Comparison of ENCODE assay signal across 8 mouse cellular contexts in genomic region chr2:76647441-76647869, GRCm38 (mm10). TPM values are rescaled to one million over a fixed set of nuclear protein-coding genes. Genes with fewer than 3 reads are reported as not detected.
DNase-seq lines count a peak whose midpoint lies in the region; ATAC-seq and TF ChIP-seq lines count a peak whose summit lies in the region.

No protein-coding gene starts in this region.

- no peak for DNase-seq in heart, postnatal 10 days
- DNase-seq in limb, embryonic 10.5 days (ENCODE audit: low spot score) = peak; percentile 76
- peak; percentile 65 for DNase-seq in midbrain, postnatal 0 days (ENCODE audit: low spot score)
- no peak for DNase-seq in gastrocnemius, postnatal 10 days
- DNase-seq in adrenal gland, postnatal 14 days = no peak

- H3K36me3 ChIP-seq in heart, embryonic 16.5 days (ENCODE audit: control insufficient read depth, insufficient read depth) = no peaks in the 10 kb centered on the region
- no peaks in the 10 kb centered on the region for H3K36me3 ChIP-seq in E14TG2a.4 (ENCODE audit: insufficient read depth, low read length)
- peaks cover 17% of the 10 kb centered on the region for H3K36me3 ChIP-seq in embryonic facial prominence, embryonic 13.5 days
- peaks cover 29% of the 10 kb centered on the region for H3K36me3 ChIP-seq in limb, embryonic 10.5 days
- no peaks in the 10 kb centered on the region for H3K36me3 ChIP-seq in midbrain, postnatal 0 days (ENCODE audit: insufficient read depth, low read length)

- peaks cover 12% of the 10 kb centered on the region for H3K4me1 ChIP-seq in heart, embryonic 16.5 days (ENCODE audit: control insufficient read depth, insufficient read depth, low read length)
- H3K4me1 ChIP-seq in E14TG2a.4 (replicated peaks; ENCODE audit: low read depth, low read length) = peaks cover 12% of the 10 kb centered on the region
- H3K4me1 ChIP-seq in embryonic facial prominence, embryonic 13.5 days = peaks cover 15% of the 10 kb centered on the region
- peaks cover 18% of the 10 kb centered on the region for H3K4me1 ChIP-seq in limb, embryonic 10.5 days
- no peaks in the 10 kb centered on the region for H3K4me1 ChIP-seq in midbrain, postnatal 0 days (ENCODE audit: insufficient read depth, low read length)

- peak overlapping the region; percentile 84 for H3K9ac ChIP-seq in heart, embryonic 16.5 days (ENCODE audit: low read length)
- peak overlapping the region; percentile 93 for H3K9ac ChIP-seq in embryonic facial prominence, embryonic 13.5 days
- peak overlapping the region; percentile 85 for H3K9ac ChIP-seq in midbrain, postnatal 0 days (replicated peaks; ENCODE audit: low read length, poor library complexity, severe bottlenecking)

- under 1% methylated on average over 27 of the region's 32 CpGs for WGBS in heart, embryonic 16.5 days
- under 1% methylated on average over 32 of the region's 32 CpGs for WGBS in embryonic facial prominence, embryonic 13.5 days
- under 1% methylated on average over 30 of the region's 32 CpGs for WGBS in limb, embryonic 10.5 days
- WGBS in midbrain, postnatal 0 days = under 1% methylated on average over 32 of the region's 32 CpGs

- ATAC-seq in heart, embryonic 16.5 days (replicated peaks; ENCODE audit: extremely low read depth, insufficient read depth, low FRiP score) = peak; percentile 23
- peak; percentile 50 for ATAC-seq in embryonic facial prominence, embryonic 13.5 days (ENCODE audit: insufficient number of reproducible peaks, insufficient read depth, low FRiP score, low TSS enrichment, low read depth)
- ATAC-seq in midbrain, postnatal 0 days (ENCODE audit: low FRiP score) = peak; percentile 67

- H3K4me2 ChIP-seq in heart, embryonic 16.5 days (ENCODE audit: low read depth, low read length) = peak overlapping the region; percentile 85
- H3K4me2 ChIP-seq in embryonic facial prominence, embryonic 13.5 days = peak overlapping the region; percentile 81
- H3K4me2 ChIP-seq in midbrain, postnatal 0 days (ENCODE audit: low read depth, low read length, poor library complexity, severe bottlenecking) = peak overlapping the region; percentile 72

- H3K9me3 ChIP-seq in heart, embryonic 16.5 days (replicated peaks; ENCODE audit: control insufficient read depth, low read length) = no peaks in the 10 kb centered on the region
- H3K9me3 ChIP-seq in E14TG2a.4 (ENCODE audit: low read length) = no peaks in the 10 kb centered on the region
- H3K9me3 ChIP-seq in embryonic facial prominence, embryonic 13.5 days = no peaks in the 10 kb centered on the region
- no peaks in the 10 kb centered on the region for H3K9me3 ChIP-seq in limb, embryonic 10.5 days (replicated peaks)
- no peaks in the 10 kb centered on the region for H3K9me3 ChIP-seq in midbrain, postnatal 0 days (ENCODE audit: low read length)

- peak overlapping the region; percentile 72 for H3K4me3 ChIP-seq in heart, embryonic 16.5 days (ENCODE audit: low read length)
- H3K4me3 ChIP-seq in E14TG2a.4 (replicated peaks; ENCODE audit: low read length) = peak overlapping the region; percentile 93
- peak overlapping the region; percentile 86 for H3K4me3 ChIP-seq in embryonic facial prominence, embryonic 13.5 days
- H3K4me3 ChIP-seq in limb, embryonic 10.5 days = peak overlapping the region; percentile 74
- peak overlapping the region; percentile 86 for H3K4me3 ChIP-seq in midbrain, postnatal 0 days (ENCODE audit: low read depth, low read length)

- H3K27me3 ChIP-seq in heart, embryonic 16.5 days (ENCODE audit: control insufficient read depth, insufficient read depth, low read length) = no peaks in the 10 kb centered on the region
- peaks cover 12% of the 10 kb centered on the region for H3K27me3 ChIP-seq in E14TG2a.4 (ENCODE audit: insufficient read depth, low read length)
- H3K27me3 ChIP-seq in embryonic facial prominence, embryonic 13.5 days = no peaks in the 10 kb centered on the region
- no peaks in the 10 kb centered on the region for H3K27me3 ChIP-seq in limb, embryonic 10.5 days (ENCODE audit: low read depth, poor library complexity, severe bottlenecking)
- H3K27me3 ChIP-seq in midbrain, postnatal 0 days (ENCODE audit: insufficient read depth, low read length) = no peaks in the 10 kb centered on the region

- intact Hi-C loops in heart, postnatal 10 days (cut with DNase I) = no loop called here

- no peak for TF ChIP-seq CTCF in E14TG2a.4 (conservative IDR thresholded peaks at IDR 0.05; ENCODE audit: low read length)
- TF ChIP-seq CTCF in midbrain, postnatal 0 days (IDR thresholded peaks at IDR 0.05) = no peak

- peak overlapping the region; percentile 83 for H3K27ac ChIP-seq in heart, embryonic 16.5 days (ENCODE audit: low read length)
- H3K27ac ChIP-seq in embryonic facial prominence, embryonic 13.5 days = peak overlapping the region; percentile 90
- H3K27ac ChIP-seq in limb, embryonic 10.5 days = peak overlapping the region; percentile 91
- H3K27ac ChIP-seq in midbrain, postnatal 0 days (ENCODE audit: low read depth, low read length) = peak overlapping the region; percentile 90

RNA-seq across cellular contexts. Expression of gene Prkra, which starts 0.4 kb away (rescaled TPM):
- polyA plus RNA-seq in heart, embryonic 16.5 days (2015; fragmentation: Nextera tagmentation; extraction: Ambion mirVana) = 31.4 and 31.9 TPM in 2 replicates
- total RNA-seq in heart, postnatal 10 days (2021) = 10 to 100 TPM; 16.4 to 18.4 TPM
- polyA plus RNA-seq in embryonic facial prominence, embryonic 13.5 days (2015; fragmentation: Nextera tagmentation; extraction: Ambion mirVana) = 76.8 and 78.1 TPM in 2 replicates
- 76.4 and 91.0 TPM in 2 replicates for polyA plus RNA-seq in limb, embryonic 10.5 days (2016; fragmentation: Nextera tagmentation; extraction: Ambion mirVana)
- 93.6 and 117 TPM in 2 replicates for total RNA-seq in midbrain, postnatal 0 days (2014; rRNA removed)
- polyA plus RNA-seq in midbrain, postnatal 0 days (2015; fragmentation: Nextera tagmentation; extraction: Ambion mirVana) = 109 and 113 TPM in 2 replicates
- 10 to 100 TPM; 10.3 to 13.4 TPM for total RNA-seq in gastrocnemius, postnatal 10 days (2021)
- 25.9 and 26.8 TPM in 2 replicates for total RNA-seq in adrenal gland, postnatal 14 days (2021)

RNA-seq across cellular contexts. Expression of gene Pjvk, which starts 0.8 kb away (rescaled TPM):
- polyA plus RNA-seq in heart, embryonic 16.5 days (2015; fragmentation: Nextera tagmentation; extraction: Ambion mirVana) = 0.12 TPM in 1 of 2 replicates, not detected in the other
- under 1 TPM in 1 of 2 experiments, not detected in 1; 0.45 TPM for total RNA-seq in heart, postnatal 10 days (2021)
- 0.45 TPM in 1 of 2 replicates, not detected in the other for polyA plus RNA-seq in embryonic facial prominence, embryonic 13.5 days (2015; fragmentation: Nextera tagmentation; extraction: Ambion mirVana)
- 0.65 and 1.0 TPM in 2 replicates for polyA plus RNA-seq in limb, embryonic 10.5 days (2016; fragmentation: Nextera tagmentation; extraction: Ambion mirVana)
- total RNA-seq in midbrain, postnatal 0 days (2014; rRNA removed) = 0.19 TPM in 1 of 2 replicates, not detected in the other
- 1.2 and 1.3 TPM in 2 replicates for polyA plus RNA-seq in midbrain, postnatal 0 days (2015; fragmentation: Nextera tagmentation; extraction: Ambion mirVana)
- total RNA-seq in gastrocnemius, postnatal 10 days (2021) = not detected
- total RNA-seq in adrenal gland, postnatal 14 days (2021) = not detected in 2 replicates

RNA-seq across cellular contexts. Expression of gene Fkbp7, which starts 25.5 kb away (rescaled TPM):
- 52.7 and 59.6 TPM in 2 replicates for polyA plus RNA-seq in heart, embryonic 16.5 days (2015; fragmentation: Nextera tagmentation; extraction: Ambion mirVana)
- total RNA-seq in heart, postnatal 10 days (2021) = 10 to 100 TPM; 30.3 to 33.6 TPM
- 95.8 and 104 TPM in 2 replicates for polyA plus RNA-seq in embryonic facial prominence, embryonic 13.5 days (2015; fragmentation: Nextera tagmentation; extraction: Ambion mirVana)
- 22.0 and 31.4 TPM in 2 replicates for polyA plus RNA-seq in limb, embryonic 10.5 days (2016; fragmentation: Nextera tagmentation; extraction: Ambion mirVana)
- total RNA-seq in midbrain, postnatal 0 days (2014; rRNA removed) = 7.8 and 11.9 TPM in 2 replicates
- polyA plus RNA-seq in midbrain, postnatal 0 days (2015; fragmentation: Nextera tagmentation; extraction: Ambion mirVana) = 11.6 and 13.5 TPM in 2 replicates
- 10 to 100 TPM; 26.9 to 40.5 TPM for total RNA-seq in gastrocnemius, postnatal 10 days (2021)
- total RNA-seq in adrenal gland, postnatal 14 days (2021) = 30.2 and 32.7 TPM in 2 replicates

RNA-seq across cellular contexts. Expression of gene Plekha3, which starts 27.6 kb away (rescaled TPM):
- polyA plus RNA-seq in heart, embryonic 16.5 days (2015; fragmentation: Nextera tagmentation; extraction: Ambion mirVana) = 3.2 and 6.1 TPM in 2 replicates
- 10 to 100 TPM; 21.3 to 24.3 TPM for total RNA-seq in heart, postnatal 10 days (2021)
- polyA plus RNA-seq in embryonic facial prominence, embryonic 13.5 days (2015; fragmentation: Nextera tagmentation; extraction: Ambion mirVana) = 6.8 and 10.3 TPM in 2 replicates
- polyA plus RNA-seq in limb, embryonic 10.5 days (2016; fragmentation: Nextera tagmentation; extraction: Ambion mirVana) = 12.4 and 12.6 TPM in 2 replicates
- 19.9 and 22.1 TPM in 2 replicates for total RNA-seq in midbrain, postnatal 0 days (2014; rRNA removed)
- polyA plus RNA-seq in midbrain, postnatal 0 days (2015; fragmentation: Nextera tagmentation; extraction: Ambion mirVana) = 6.9 and 8.7 TPM in 2 replicates
- total RNA-seq in gastrocnemius, postnatal 10 days (2021) = 1 to 10 TPM; 7.2 to 8.4 TPM
- 36.0 and 37.7 TPM in 2 replicates for total RNA-seq in adrenal gland, postnatal 14 days (2021)

Comparison
In these comparisons a context has a peak if more than half of its experiments do, and no peak if none do; other contexts are left out.
1. DNase-seq: peak in limb, embryonic 10.5 days (single experiment) and midbrain, postnatal 0 days (single experiment); none in heart, postnatal 10 days (0 of 2), gastrocnemius, postnatal 10 days (single experiment) and adrenal gland, postnatal 14 days (single experiment).
2. Peak in every context shown above with its lines, with median percentiles within 50 percentile points of each other: ATAC-seq, H3K27ac ChIP-seq, H3K4me2 ChIP-seq, H3K4me3 ChIP-seq and H3K9ac ChIP-seq.